Mouse (Mus musculus) hindbrain, embryonic 14.5 days (tissue): Measurements from ENCODE around the gene Plp1. TPM values are rescaled to one million over a fixed set of nuclear protein-coding genes. Genes with fewer than 3 reads are reported as not detected.

Experiments used
- ATAC-seq: fragments of 200-750 bp; cut with Nextera tagmentation; 2 replicates; pipeline ENCODE4 v1.8.0; 2017; ENCODE audit warnings: moderate number of reproducible peaks, mild to moderate bottlenecking, moderate TSS enrichment, moderate library complexity; ENCODE audit not compliant: low FRiP score
- DNase-seq: peaks from one replicate; pipeline ENCODE4 v3.0.0-alpha.2; 2015; ENCODE audit warnings: low spot score
- H3K27ac ChIP-seq: fragments of 300-500 bp; sonication (generic); 2 replicates; pipeline ENCODE4 v1.5.1; 2014; ENCODE audit warnings: mild to moderate bottlenecking, moderate library complexity
- H3K27me3 ChIP-seq: fragments of 300-500 bp; sonication (generic); 2 replicates; pipeline ENCODE4 v1.6.1; 2014; ENCODE audit warnings: mild to moderate bottlenecking, low read length, mixed read lengths; ENCODE audit not compliant: control insufficient read depth, insufficient read depth
- H3K36me3 ChIP-seq: fragments of 300-500 bp; sonication (generic); replicated peaks from 2 replicates; pipeline ENCODE4 v1.6.1; 2014; ENCODE audit not compliant: control insufficient read depth, insufficient read depth
- H3K4me1 ChIP-seq: fragments of 300-500 bp; sonication (generic); replicated peaks from 2 replicates; pipeline ENCODE4 v1.6.1; 2014; ENCODE audit warnings: antibody characterized with exemption, low read length, mixed read lengths; ENCODE audit not compliant: control insufficient read depth, insufficient read depth
- H3K4me2 ChIP-seq: fragments of 300-500 bp; sonication (generic); replicated peaks from 2 replicates; pipeline ENCODE4 v1.6.1; 2014; ENCODE audit warnings: mild to moderate bottlenecking, moderate library complexity
- H3K4me3 ChIP-seq: fragments of 300-500 bp; sonication (generic); replicated peaks from 2 replicates; pipeline ENCODE4 v1.5.1; 2014; ENCODE audit warnings: mild to moderate bottlenecking, low read length
- H3K9ac ChIP-seq: fragments of 300-500 bp; sonication (generic); 2 replicates; pipeline ENCODE4 v1.6.1; 2014
- H3K9me3 ChIP-seq: fragments of 300-500 bp; sonication (generic); 2 replicates; pipeline ENCODE4 v1.6.1; 2016; ENCODE audit warnings: low read length; ENCODE audit not compliant: control insufficient read depth
- WGBS: fragments of 180-500 bp; shearing (Covaris S2); extraction: QIAGEN DNeasy Blood & Tissue Kit; methylation state at CpG from one replicate; pipeline ENCODE4 v1.1.7; 2014; 5-methylcytosine and 5-hydroxymethylcytosine counted together
- polyA plus RNA-seq: library from polyadenylated mRNA; unstranded; fragments of >200 nt; fragmentation: Nextera tagmentation; extraction: Ambion mirVana; gene quantifications from 2 replicates; pipeline ENCODE4 v1.2.1, GENCODE M21; 2014

Gene Plp1
- polyA plus RNA-seq, 1 experiment from 2014 or later, result 12.3 TPM

DNA sequence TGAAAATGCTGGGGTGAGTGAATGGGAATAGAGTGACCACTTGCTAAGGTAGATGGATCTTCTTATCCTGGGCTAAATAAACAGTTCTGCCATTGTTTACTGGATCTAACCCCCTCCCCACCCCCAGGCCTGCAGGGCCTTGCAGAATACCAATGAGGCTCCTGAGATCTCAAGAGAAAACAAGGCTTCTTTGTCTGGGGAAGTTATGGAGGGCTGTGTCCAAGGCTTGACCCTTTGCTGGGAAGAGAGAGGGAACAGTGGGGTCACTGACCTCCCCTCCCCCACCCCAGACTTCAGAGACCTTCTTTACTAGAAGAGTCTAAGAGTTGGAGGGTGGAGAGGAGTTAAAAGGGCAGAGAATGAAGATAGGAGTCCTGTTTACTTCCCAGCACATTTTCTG is 6.1 kb downstream of the Plp1 start:
- Histone ChIP-seq H3K9ac (no peak overlapping the region), H3K4me2 (no peak overlapping the region), H3K27me3 (no peaks in the 10 kb centered on the region; the same call in none of the 2 replicates), H3K4me1 (no peaks in the 10 kb centered on the region), H3K4me3 (no peak overlapping the region), H3K27ac (no peak overlapping the region), H3K36me3 (no peaks in the 10 kb centered on the region), H3K9me3 (no peaks in the 10 kb centered on the region)
- ATAC-seq, result no peak
- DNase-seq, result no peak

DNA sequence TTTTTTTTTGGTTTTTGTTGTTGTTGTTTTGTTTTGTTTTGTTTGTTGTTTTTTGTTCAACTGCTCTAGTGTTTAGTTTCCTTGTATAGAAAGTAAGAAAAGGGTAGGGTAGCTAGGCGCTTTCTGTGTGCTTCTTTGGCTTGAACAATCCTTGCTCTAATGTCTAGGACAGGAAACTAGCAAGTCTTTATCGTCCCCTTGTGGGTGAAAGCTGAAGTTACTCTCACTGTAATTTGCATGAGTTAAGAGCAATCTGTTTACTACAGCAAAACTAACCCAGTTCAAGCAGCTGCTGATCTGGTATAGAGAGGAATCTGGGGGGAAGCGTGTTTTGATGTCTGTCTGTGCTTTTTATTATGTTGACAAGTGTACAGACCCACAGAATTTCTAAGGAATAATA is 27.8 kb downstream of the Plp1 start:
- DNase-seq (no peak), ATAC-seq (no peak)
- Histone ChIP-seq H3K4me2 (no peak overlapping the region), H3K27me3 (no peaks in the 10 kb centered on the region), H3K4me1 (no peaks in the 10 kb centered on the region), H3K9ac (no peak overlapping the region), H3K4me3 (no peak overlapping the region), H3K36me3 (no peaks in the 10 kb centered on the region), H3K9me3 (no peaks in the 10 kb centered on the region), H3K27ac (no peak overlapping the region)
- WGBS, result 34% methylated on average over 3 of the region's 3 CpGs

DNA sequence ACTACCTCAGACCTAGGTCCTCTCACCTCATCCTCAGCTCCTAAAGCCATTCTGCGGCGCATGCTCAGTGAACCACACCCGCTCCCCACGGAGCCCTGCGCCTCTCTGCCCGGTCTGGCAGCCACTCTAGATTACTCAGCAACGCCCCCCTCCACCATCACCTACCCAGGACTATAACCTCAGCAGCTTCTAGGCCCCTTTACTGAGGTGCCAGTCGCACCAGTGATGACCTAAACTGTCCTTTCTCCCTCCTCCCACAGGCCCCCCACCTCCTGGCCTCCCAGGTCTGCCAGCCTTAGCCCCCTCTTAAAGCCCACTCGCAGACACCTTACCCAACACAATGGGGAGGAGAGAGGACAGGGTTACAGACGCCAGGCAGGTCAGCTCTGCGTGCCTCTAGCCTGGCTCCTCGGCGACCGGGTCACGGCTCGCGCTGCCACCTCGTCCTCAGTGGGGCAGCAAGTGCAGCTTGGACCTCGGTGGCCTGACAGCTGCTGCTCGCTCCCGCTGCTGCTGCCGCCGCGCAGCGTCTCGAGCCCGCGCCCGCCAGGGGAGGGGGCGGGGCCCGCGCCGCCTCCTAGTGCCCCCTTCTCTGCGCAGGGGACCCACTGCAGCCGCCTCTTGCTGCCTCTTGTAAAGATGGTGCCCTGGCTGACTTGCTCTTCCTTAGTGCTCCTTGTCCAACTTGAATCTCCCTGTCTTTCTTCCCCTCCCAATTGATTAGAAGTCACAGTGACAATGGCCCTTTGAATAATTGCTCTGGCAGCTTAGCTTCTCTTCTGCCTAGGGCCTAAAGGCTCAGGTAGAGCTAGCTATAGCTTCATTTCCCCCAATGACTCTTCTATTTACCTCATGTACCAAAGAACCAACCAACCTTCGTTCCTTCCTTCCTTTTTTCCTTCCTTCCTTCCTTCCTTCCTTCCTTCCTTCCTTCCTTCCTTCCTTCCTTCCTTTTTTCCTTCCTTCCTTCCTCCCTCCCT is 45.9 kb downstream of the Plp1 start, which contains the start of gene Rab9b:
Gene Rab9b, minus strand, starts transcription at position 695 of the 980 bp plus-strand sequence.
- Histone ChIP-seq H3K4me2 (peak within 1 kb of the TSS; percentile 53), H3K4me1 (no peaks in the 10 kb centered on the region), H3K4me3 (peak within 1 kb of the TSS; percentile 60), H3K9me3 (no peaks in the 10 kb centered on the region), H3K27me3 (no peaks in the 10 kb centered on the region), H3K27ac (peak within 1 kb of the TSS; percentile 83), H3K36me3 (no peaks in the 10 kb centered on the region), H3K9ac (peak within 1 kb of the TSS; percentile 74)
- peak; percentile 93 for ATAC-seq
- DNase-seq, result peak; percentile 66
- 20% methylated on average over 32 of the region's 36 CpGs for WGBS

Other genes starting within 250 kb of the Plp1 start
- gene Tceal3, start 231.8 kb upstream of the Plp1 start, polyA plus RNA-seq, result 43.0 and 43.2 TPM in 2 replicates
- 24.6 and 24.9 TPM in 2 replicates for gene Tceal1, start 114.7 kb upstream of the Plp1 start, polyA plus RNA-seq
- gene Morf4l2, start 79.0 kb upstream of the Plp1 start, polyA plus RNA-seq, result 545 and 593 TPM in 2 replicates
- gene Glra4, start 42.5 kb upstream of the Plp1 start, polyA plus RNA-seq, result 0.11 TPM in 1 of 2 replicates, not detected in the other
- 23.8 and 25.8 TPM in 2 replicates for gene Rab9b, start 46.1 kb downstream of the Plp1 start, polyA plus RNA-seq
- gene H2bfm, start 104.7 kb downstream of the Plp1 start, polyA plus RNA-seq, result not detected in 2 replicates
- gene Tmsb15b2, start 152.8 kb downstream of the Plp1 start, polyA plus RNA-seq, result 75.3 and 102 TPM in 2 replicates
- 8.8 and 9.5 TPM in 2 replicates for gene Tmsb15l, start 154.2 kb downstream of the Plp1 start, polyA plus RNA-seq
- gene Tmsb15b1, start 154.2 kb downstream of the Plp1 start, polyA plus RNA-seq, result 26.4 and 33.1 TPM in 2 replicates
- 372 and 450 TPM in 2 replicates for gene Zcchc18, start 170.5 kb downstream of the Plp1 start, polyA plus RNA-seq
- 12.9 and 15.9 TPM in 2 replicates for gene Slc25a53, start 215.6 kb downstream of the Plp1 start, polyA plus RNA-seq
- 10.9 and 11.5 TPM in 2 replicates for gene Fam199x, start 226.9 kb downstream of the Plp1 start, polyA plus RNA-seq